ENCODE assay signal across 28 mouse cellular contexts in the genomic region with DNA sequence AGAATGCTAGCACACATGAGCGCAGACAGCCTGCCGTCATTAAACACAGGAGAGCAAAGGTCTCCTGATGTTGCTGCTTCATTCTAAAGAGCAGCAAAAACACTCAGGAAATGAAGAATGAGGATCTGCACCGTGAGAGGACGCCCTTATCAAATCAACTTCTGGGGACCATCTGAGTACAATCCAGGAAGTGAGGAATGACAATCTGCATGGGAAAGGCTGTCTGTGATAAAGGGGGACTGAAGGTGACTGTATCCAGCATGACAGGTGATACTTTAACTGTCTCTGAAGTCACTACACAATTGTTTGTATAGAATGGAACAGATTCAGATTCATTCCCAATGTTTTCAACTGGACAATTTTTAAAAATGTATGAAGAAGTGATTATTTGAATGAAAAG.
"Had no signal": no experiment of that assay in that cellular context is flagged by ENCODE, and none has a peak within 500 bp of the region (broad histone marks: within the 10 kb centered on the region; RNA-seq: fewer than 3 reads in every experiment).

No protein-coding gene starts in this region.

- H3K4me1 ChIP-seq: embryonic facial prominence, embryonic 15.5 days had no signal

- H3K4me3 ChIP-seq: embryonic facial prominence, embryonic 10.5 days; embryonic facial prominence, embryonic 12.5 days; embryonic facial prominence, embryonic 13.5 days; embryonic facial prominence, embryonic 15.5 days; erythroblast, embryonic 14.5 days; forebrain, embryonic 10.5 days; forebrain, embryonic 12.5 days; forebrain, embryonic 13.5 days; forebrain, embryonic 15.5 days; gastrocnemius, adult 2 months had no signal

- DNase-seq: cerebellum, adult 18-20 months; cerebellum, adult 2 months; cerebellum, adult 8-10 months; cerebellum, adult 9-10 months; cerebellum, adult 9-11 months; cerebellum, postnatal 10 days; cerebellum, postnatal 14 days; cerebellum, postnatal 36 days; embryo, embryonic 11 days; forebrain, postnatal 0 days; gastrocnemius, adult 2 months; gastrocnemius, postnatal 10 days; gastrocnemius, postnatal 14 days; gastrocnemius, postnatal 25 days; gastrocnemius, postnatal 36 days; heart, adult 11 months; heart, adult 18-20 months had no signal

- H3K9me3 ChIP-seq: embryonic facial prominence, embryonic 10.5 days; embryonic facial prominence, embryonic 12.5 days; embryonic facial prominence, embryonic 13.5 days; embryonic facial prominence, embryonic 15.5 days; forebrain, embryonic 10.5 days; forebrain, embryonic 12.5 days; forebrain, embryonic 13.5 days; forebrain, embryonic 15.5 days had no signal

- H3K27ac ChIP-seq: embryonic facial prominence, embryonic 10.5 days; embryonic facial prominence, embryonic 12.5 days; embryonic facial prominence, embryonic 13.5 days; embryonic facial prominence, embryonic 15.5 days; forebrain, embryonic 10.5 days; forebrain, embryonic 12.5 days; forebrain, embryonic 13.5 days; forebrain, embryonic 15.5 days; gastrocnemius, adult 2 months had no signal

- H3K9ac ChIP-seq: embryonic facial prominence, embryonic 12.5 days; embryonic facial prominence, embryonic 13.5 days; embryonic facial prominence, embryonic 15.5 days; forebrain, embryonic 12.5 days; forebrain, embryonic 13.5 days; forebrain, embryonic 15.5 days; forebrain, postnatal 0 days had no signal

- ATAC-seq: forebrain, embryonic 13.5 days; forebrain, embryonic 14.5 days; forebrain, embryonic 15.5 days; forebrain, embryonic 16.5 days; forebrain, postnatal 0 days had no signal

- H3K27me3 ChIP-seq: embryonic facial prominence, embryonic 12.5 days; embryonic facial prominence, embryonic 13.5 days; embryonic facial prominence, embryonic 15.5 days; forebrain, embryonic 12.5 days; forebrain, embryonic 13.5 days; forebrain, embryonic 15.5 days had no signal

- H3K36me3 ChIP-seq: embryonic facial prominence, embryonic 10.5 days; embryonic facial prominence, embryonic 12.5 days; embryonic facial prominence, embryonic 13.5 days; embryonic facial prominence, embryonic 15.5 days; forebrain, embryonic 10.5 days; forebrain, embryonic 12.5 days; forebrain, embryonic 15.5 days had no signal

- H3K4me2 ChIP-seq: embryonic facial prominence, embryonic 12.5 days; embryonic facial prominence, embryonic 13.5 days; embryonic facial prominence, embryonic 15.5 days; forebrain, embryonic 12.5 days; forebrain, embryonic 13.5 days; forebrain, embryonic 15.5 days had no signal
